Comparison of ENCODE assay signal across 10 mouse cellular contexts in genomic region chr3:69274664-69275312, GRCm38 (mm10). TPM values are rescaled to one million over a fixed set of nuclear protein-coding genes. Genes with fewer than 3 reads are reported as not detected.
DNase-seq lines count a peak whose midpoint lies in the region; ATAC-seq and TF ChIP-seq lines count a peak whose summit lies in the region.
"Had no signal": no experiment of that assay in that cellular context is flagged by ENCODE, and none has a peak within 500 bp of the region (broad histone marks: within the 10 kb centered on the region; RNA-seq: fewer than 3 reads in every experiment).

No protein-coding gene starts in this region.

- no peaks in the 10 kb centered on the region for H3K4me1 ChIP-seq in hindbrain, embryonic 12.5 days
- no peaks in the 10 kb centered on the region for H3K4me1 ChIP-seq in lung, adult 2 months (ENCODE audit: control insufficient read depth, insufficient read depth, low read length)
- H3K4me1 ChIP-seq: liver, embryonic 15.5 days had no signal

- TF ChIP-seq POLR2A in lung, adult 2 months (IDR thresholded peaks at IDR 0.05; ENCODE audit: borderline replicate concordance, extremely low read depth, low read depth, low read length) = no peak

- intact Hi-C loops in left cerebral cortex, postnatal 36 days (cut with DNase I) = loop anchor here (5.0 kb wide), 1 partner anchor 43 kb away; the partner anchor contains the start of gene Ppm1l

- H3K4me2 ChIP-seq in hindbrain, embryonic 12.5 days (replicated peaks) = no peak overlapping the region
- H3K4me2 ChIP-seq: liver, embryonic 15.5 days had no signal

- H3K36me3 ChIP-seq in hindbrain, embryonic 12.5 days = no peaks in the 10 kb centered on the region
- H3K36me3 ChIP-seq: liver, embryonic 15.5 days had no signal

- DNase-seq in layer of hippocampus, adult 11-12 months (ENCODE audit: low spot score) = peak; percentile 20
- DNase-seq in layer of hippocampus, adult 9-10 months (ENCODE audit: low spot score) = no peak
- peak; percentile 26 to 35 for DNase-seq in left cerebral cortex, postnatal 36 days (ENCODE audit: low spot score in 2 of 2)
- DNase-seq in right cerebral cortex, postnatal 4 days = peak; percentile 32
- no peak for DNase-seq in ovary, adult 18-20 months (ENCODE audit: low spot score)
- no peak for DNase-seq in lung, adult 2 months

- TF ChIP-seq CTCF in lung, adult 2 months (IDR thresholded peaks at IDR 0.05; ENCODE audit: insufficient read depth, low read length) = no peak

- H3K27me3 ChIP-seq in hindbrain, embryonic 12.5 days = no peaks in the 10 kb centered on the region
- H3K27me3 ChIP-seq: liver, embryonic 15.5 days had no signal

- peak overlapping the region; percentile 30; the same call in 1 of the 2 replicates for H3K27ac ChIP-seq in hindbrain, embryonic 12.5 days
- H3K27ac ChIP-seq: liver, embryonic 15.5 days had no signal

- H3K9me3 ChIP-seq in hindbrain, embryonic 12.5 days (replicated peaks) = no peaks in the 10 kb centered on the region
- H3K9me3 ChIP-seq: liver, embryonic 15.5 days had no signal

- 61% methylated on average over 15 of the region's 15 CpGs for WGBS in hindbrain, embryonic 12.5 days
- 83% methylated on average over 15 of the region's 15 CpGs for WGBS in lung, adult 2 months

- no peak overlapping the region for H3K9ac ChIP-seq in hindbrain, embryonic 12.5 days
- H3K9ac ChIP-seq: liver, embryonic 15.5 days had no signal

- no peak overlapping the region for H3K4me3 ChIP-seq in hindbrain, embryonic 12.5 days
- H3K4me3 ChIP-seq in lung, adult 2 months (replicated peaks; ENCODE audit: extremely low read depth, low read depth, low read length) = no peak overlapping the region
- H3K4me3 ChIP-seq: liver, embryonic 15.5 days had no signal

- ATAC-seq in hindbrain, embryonic 12.5 days (ENCODE audit: low FRiP score) = peak; percentile 86
- no peak for ATAC-seq in megakaryocyte progenitor cell, adult 5-6 weeks (replicated peaks; ENCODE audit: poor library complexity)

RNA-seq across cellular contexts. Expression of gene Ppm1l, which starts 41.9 kb away (rescaled TPM):
- polyA plus RNA-seq in hindbrain, embryonic 12.5 days (2016; fragmentation: Nextera tagmentation; extraction: Ambion mirVana) = 23.3 and 26.9 TPM in 2 replicates
- 10 to 100 TPM; 87.0 to 88.8 TPM for total RNA-seq in left cerebral cortex, postnatal 36 days (2021)
- 2.2 TPM in 2 replicates for total RNA-seq in megakaryocyte progenitor cell, adult 5-6 weeks (2015)
- total RNA-seq in megakaryocyte progenitor cell, adult 5-6 weeks (2017) = 1.5 and 2.0 TPM in 2 replicates
- 3.0 and 5.2 TPM in 2 replicates for polyA plus RNA-seq in lung, adult 2 months (2012; rRNA removed)

RNA-seq across cellular contexts. Expression of gene Arl14, which starts 52.6 kb away (rescaled TPM):
- not detected in 2 replicates for polyA plus RNA-seq in hindbrain, embryonic 12.5 days (2016; fragmentation: Nextera tagmentation; extraction: Ambion mirVana)
- not detected for total RNA-seq in left cerebral cortex, postnatal 36 days (2021)
- not detected in 2 replicates for total RNA-seq in megakaryocyte progenitor cell, adult 5-6 weeks (2015)
- not detected in 2 replicates for total RNA-seq in megakaryocyte progenitor cell, adult 5-6 weeks (2017)
- polyA plus RNA-seq in lung, adult 2 months (2012; rRNA removed) = not detected in 2 replicates
- polyA plus RNA-seq: gonadal fat pad, adult 2 months; liver, embryonic 15.5 days had no signal

Comparison
In these comparisons a context has a peak if more than half of its experiments do, and no peak if none do; other contexts are left out.
1. DNase-seq: peak in layer of hippocampus, adult 11-12 months (single experiment), left cerebral cortex, postnatal 36 days (2 of 2) and right cerebral cortex, postnatal 4 days (single experiment); none in layer of hippocampus, adult 9-10 months (single experiment), ovary, adult 18-20 months (single experiment) and lung, adult 2 months (single experiment).
2. RNA of gene Ppm1l, which starts 41.9 kb away (total RNA-seq): 87.0 to 88.8 TPM in left cerebral cortex, postnatal 36 days; 1.5 to 2.2 TPM in megakaryocyte progenitor cell, adult 5-6 weeks; every median in the first group is over 10 times any median in the second.